Mouse (Mus musculus) embryonic facial prominence, embryonic 13.5 days (tissue): ENCODE data around the gene Gpc3. TPM values are rescaled to one million over a fixed set of nuclear protein-coding genes. Genes with fewer than 3 reads are reported as not detected.

Experiments
- ATAC-seq: fragments of 200-750 bp; cut with Nextera tagmentation; 2 replicates; pipeline ENCODE4 v1.8.0; 2017; ENCODE audit warnings: low read depth; ENCODE audit not compliant: insufficient number of reproducible peaks, insufficient read depth, low FRiP score, low TSS enrichment
- H3K27ac ChIP-seq: fragments of 300-500 bp; sonication (generic); 2 replicates; pipeline ENCODE4 v1.5.1; 2015; ENCODE audit warnings: moderate library complexity, mild to moderate bottlenecking, inconsistent platforms
- H3K27me3 ChIP-seq: fragments of 300-500 bp; sonication (generic); 2 replicates; pipeline ENCODE4 v1.6.1; 2015; ENCODE audit warnings: mild to moderate bottlenecking, inconsistent platforms
- H3K36me3 ChIP-seq: fragments of 300-500 bp; sonication (generic); 2 replicates; pipeline ENCODE4 v1.6.1; 2015; ENCODE audit warnings: mild to moderate bottlenecking, inconsistent platforms
- H3K4me1 ChIP-seq: fragments of 300-500 bp; sonication (generic); 2 replicates; pipeline ENCODE4 v1.6.1; 2015; ENCODE audit warnings: inconsistent platforms
- H3K4me2 ChIP-seq: fragments of 300-500 bp; sonication (generic); 2 replicates; pipeline ENCODE4 v1.6.1; 2015; ENCODE audit warnings: moderate library complexity, mild to moderate bottlenecking, inconsistent platforms
- H3K4me3 ChIP-seq: fragments of 300-500 bp; sonication (generic); 2 replicates; pipeline ENCODE4 v1.5.1; 2015; ENCODE audit warnings: mild to moderate bottlenecking, inconsistent platforms
- H3K9ac ChIP-seq: fragments of 300-500 bp; sonication (generic); 2 replicates; pipeline ENCODE4 v1.6.1; 2015; ENCODE audit warnings: mild to moderate bottlenecking, inconsistent platforms
- H3K9me3 ChIP-seq: fragments of 300-500 bp; sonication (generic); 2 replicates; pipeline ENCODE4 v1.6.1; 2016; ENCODE audit warnings: inconsistent platforms
- WGBS: fragments of 180-500 bp; shearing (Covaris S2); methylation state at CpG from one replicate; pipeline ENCODE4 v1.1.7; 2015; ENCODE audit warnings: mixed read lengths; 5-methylcytosine and 5-hydroxymethylcytosine counted together
- polyA plus RNA-seq: library from polyadenylated mRNA; unstranded; fragments of >200 nt; fragmentation: Nextera tagmentation; extraction: Ambion mirVana; gene quantifications from 2 replicates; pipeline ENCODE4 v1.2.1, GENCODE M21; 2015

Gpc3 gene
- polyA plus RNA-seq, 1 experiment from 2014 or later = 741 TPM

- Histone ChIP-seq H3K27ac (no peak overlapping the region), H3K4me1 (no peaks in the 10 kb centered on the region), H3K4me3 (no peak overlapping the region), H3K9me3 (no peaks in the 10 kb centered on the region), H3K4me2 (no peak overlapping the region), H3K27me3 (no peaks in the 10 kb centered on the region; the same call in 1 of the 2 replicates), H3K9ac (no peak overlapping the region), H3K36me3 (no peaks in the 10 kb centered on the region)
- ATAC-seq = no peak
- 66% methylated on average over 6 of the region's 6 CpGs for WGBS
Observed at GRCm38 (mm10) chrX:52557489-52557888, 56.3 kb downstream of the Gpc3 start.

DNA sequence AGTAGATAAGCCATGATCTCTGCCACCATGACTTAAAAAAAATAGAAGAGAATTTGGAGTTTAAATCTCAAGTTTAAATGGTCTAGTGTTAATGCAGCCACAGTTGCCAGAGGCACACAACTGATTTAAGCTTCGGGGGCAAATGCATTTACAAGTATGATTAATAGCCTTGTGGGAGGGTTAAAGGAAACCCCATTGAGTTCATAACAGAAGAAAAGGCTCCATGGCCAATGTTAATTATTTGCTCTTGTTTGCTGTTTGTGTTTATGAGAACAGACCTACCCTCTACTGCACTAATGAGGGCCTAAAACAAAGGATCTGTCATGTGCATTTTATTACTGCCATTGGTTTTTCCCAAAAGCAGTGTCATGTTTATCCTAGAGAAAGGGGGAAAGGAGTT is 62.5 kb downstream of the Gpc3 start:
- H3K9me3 ChIP-seq = no peaks in the 10 kb centered on the region
- no peak overlapping the region for H3K4me3 ChIP-seq
- no peak for ATAC-seq
- H3K4me2 ChIP-seq = no peak overlapping the region
- H3K27me3 ChIP-seq = no peaks in the 10 kb centered on the region
- 0 out of 2 replicates have a peak, but pooled peaks cover 5% of the 10 kb centered on the region for H3K4me1 ChIP-seq
- 82% methylated on average over 1 of the region's 1 CpGs for WGBS
- no peak overlapping the region for H3K9ac ChIP-seq
- no peak overlapping the region for H3K27ac ChIP-seq
- H3K36me3 ChIP-seq = no peaks in the 10 kb centered on the region

DNA sequence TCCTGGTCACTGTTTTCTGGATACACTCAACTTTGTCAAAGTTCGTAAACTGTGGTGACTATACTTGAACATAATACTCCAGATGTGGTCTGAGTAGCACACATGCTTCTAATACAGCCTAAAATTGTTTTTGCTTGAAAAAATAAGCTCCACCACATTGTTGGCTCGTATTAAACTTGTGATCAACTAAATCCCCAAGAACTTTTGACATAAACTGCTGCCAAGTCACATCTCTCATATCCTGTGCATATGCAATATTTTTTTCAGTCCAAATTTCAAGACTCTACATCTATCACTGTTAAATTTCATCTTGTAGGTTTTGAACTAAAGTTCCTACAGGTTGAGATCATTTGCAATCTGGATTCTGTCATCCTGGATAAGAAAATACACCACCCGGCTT is 69.1 kb downstream of the Gpc3 start:
- ATAC-seq = no peak
- no peak overlapping the region for H3K4me3 ChIP-seq
- peaks cover 16% of the 10 kb centered on the region for H3K27me3 ChIP-seq
- H3K4me1 ChIP-seq = 0 out of 2 replicates have a peak, but pooled peaks cover 9% of the 10 kb centered on the region
- 35% methylated on average over 3 of the region's 3 CpGs for WGBS
- no peak overlapping the region for H3K9ac ChIP-seq
- no peak overlapping the region for H3K4me2 ChIP-seq
- no peaks in the 10 kb centered on the region for H3K36me3 ChIP-seq
- H3K27ac ChIP-seq = no peak overlapping the region
- H3K9me3 ChIP-seq = no peaks in the 10 kb centered on the region

DNA sequence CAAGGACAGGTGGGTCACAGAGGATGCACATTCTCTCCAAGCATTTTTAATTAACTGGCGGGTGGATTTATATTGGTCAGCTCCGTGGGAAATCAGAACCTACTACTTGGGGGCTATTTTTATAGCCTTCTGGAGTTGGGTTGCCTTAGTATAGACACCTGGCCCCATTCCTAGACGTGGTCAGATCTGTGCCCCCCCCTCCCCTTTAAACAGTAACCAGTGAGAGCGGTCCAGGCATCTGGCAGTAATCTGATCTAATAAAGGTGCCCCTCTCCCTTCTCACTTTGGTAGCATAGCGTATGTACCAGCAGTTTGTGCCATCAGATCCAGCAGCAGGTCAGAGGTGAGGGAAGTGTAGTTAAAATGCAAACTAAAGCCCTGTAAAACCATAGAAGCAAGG is 76.5 kb downstream of the Gpc3 start:
- WGBS = 43% methylated on average over 5 of the region's 5 CpGs
- Histone ChIP-seq H3K9ac (no peak overlapping the region), H3K4me2 (no peak overlapping the region), H3K27ac (no peak overlapping the region), H3K4me3 (no peak overlapping the region), H3K27me3 (peaks cover 17% of the 10 kb centered on the region), H3K9me3 (no peaks in the 10 kb centered on the region), H3K4me1 (peaks cover 4% of the 10 kb centered on the region; the same call in 1 of the 2 replicates), H3K36me3 (no peaks in the 10 kb centered on the region)
- ATAC-seq = no peak

- Histone ChIP-seq H3K27me3 (peaks cover 4% of the 10 kb centered on the region; the same call in 1 of the 2 replicates), H3K36me3 (no peaks in the 10 kb centered on the region), H3K4me3 (no peak overlapping the region), H3K27ac (no peak overlapping the region), H3K9me3 (no peaks in the 10 kb centered on the region), H3K9ac (no peak overlapping the region), H3K4me2 (no peak overlapping the region), H3K4me1 (peaks cover 4% of the 10 kb centered on the region; the same call in 1 of the 2 replicates)
- no peak for ATAC-seq
- WGBS = 48% methylated on average over 1 of the region's 1 CpGs
Observed at GRCm38 (mm10) chrX:52533766-52534165, 80.0 kb downstream of the Gpc3 start.

GRCm38 (mm10) chrX:52533098-52533497 is 80.7 kb downstream of the Gpc3 start:
- Histone ChIP-seq H3K27ac (no peak overlapping the region; the same call in 1 of the 2 replicates), H3K4me2 (no peak overlapping the region), H3K4me3 (no peak overlapping the region), H3K9me3 (no peaks in the 10 kb centered on the region), H3K36me3 (no peaks in the 10 kb centered on the region), H3K27me3 (peaks cover 4% of the 10 kb centered on the region; the same call in 1 of the 2 replicates), H3K4me1 (peaks cover 4% of the 10 kb centered on the region; the same call in 1 of the 2 replicates), H3K9ac (no peak overlapping the region)
- 57% methylated on average over 4 of the region's 4 CpGs for WGBS
- ATAC-seq = no peak

DNA sequence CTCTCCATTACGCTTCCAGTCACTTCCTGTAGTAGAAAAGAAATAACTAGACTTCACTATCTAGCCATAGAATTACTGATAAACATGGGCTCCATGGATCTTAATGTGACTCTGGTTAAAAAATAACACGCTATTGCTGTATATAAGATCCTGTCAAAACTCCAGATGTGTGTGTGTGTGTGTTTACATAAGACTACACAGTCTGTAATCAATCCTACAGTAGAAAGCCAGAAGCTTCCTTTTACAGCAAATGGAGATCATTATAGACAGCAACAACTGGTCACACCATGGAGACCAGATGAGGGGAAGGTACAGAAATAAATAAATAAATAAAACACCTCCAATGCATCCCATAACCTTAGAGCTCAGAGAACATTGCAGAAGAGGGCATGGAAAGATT is 81.6 kb downstream of the Gpc3 start:
- Histone ChIP-seq H3K9me3 (no peaks in the 10 kb centered on the region), H3K27ac (no peak overlapping the region), H3K4me3 (no peak overlapping the region), H3K27me3 (peaks cover under 1% of the 10 kb centered on the region; the same call in 1 of the 2 replicates), H3K4me1 (peaks cover 11% of the 10 kb centered on the region), H3K9ac (no peak overlapping the region), H3K4me2 (no peak overlapping the region), H3K36me3 (no peaks in the 10 kb centered on the region)
- no peak for ATAC-seq
- 63% methylated on average over 2 of the region's 2 CpGs for whole genome bisulfite sequencing

DNA sequence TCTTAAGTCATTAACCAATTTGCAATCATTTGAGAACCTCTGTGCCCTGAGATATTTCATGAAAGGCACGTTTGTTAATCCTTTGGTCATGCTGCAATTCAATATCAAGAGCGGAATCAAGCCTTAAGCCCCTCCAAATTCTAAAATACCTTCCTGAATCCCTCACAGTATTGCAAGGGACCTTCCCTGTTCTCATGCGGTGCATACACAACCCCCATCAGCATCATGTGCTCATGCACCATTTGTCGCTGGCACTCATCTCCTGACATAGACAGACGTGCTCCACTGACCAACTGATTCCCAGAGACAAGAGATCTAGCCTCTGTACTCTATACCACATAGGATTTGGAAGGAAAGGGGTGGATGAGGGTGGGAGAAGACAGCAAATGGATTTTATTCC is 87.7 kb downstream of the Gpc3 start:
- Histone ChIP-seq H3K4me1 (peaks cover 13% of the 10 kb centered on the region), H3K9ac (no peak overlapping the region), H3K4me2 (no peak overlapping the region), H3K27me3 (peaks cover 6% of the 10 kb centered on the region), H3K27ac (no peak overlapping the region), H3K4me3 (no peak overlapping the region), H3K9me3 (no peaks in the 10 kb centered on the region), H3K36me3 (no peaks in the 10 kb centered on the region)
- ATAC-seq = no peak
- WGBS = 40% methylated on average over 5 of the region's 5 CpGs

DNA sequence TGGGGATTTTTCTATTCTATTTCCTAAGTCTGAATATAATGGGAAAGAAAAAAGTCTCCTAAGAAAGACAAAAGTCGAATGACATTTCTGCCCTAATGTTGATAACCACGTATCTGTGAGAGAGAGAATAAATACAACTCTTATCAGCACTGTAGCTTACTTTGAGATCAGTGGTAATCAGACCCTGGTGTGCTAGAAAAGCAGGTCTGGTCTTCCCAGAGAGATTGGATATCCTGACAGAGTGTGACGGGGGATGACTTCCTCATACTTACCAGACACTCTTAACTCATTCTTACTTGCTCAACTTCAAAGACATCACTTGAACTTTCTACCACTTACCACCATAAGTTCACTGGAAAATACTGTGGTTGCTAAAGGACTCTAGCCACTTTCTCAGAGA is 88.6 kb downstream of the Gpc3 start:
- Histone ChIP-seq H3K4me1 (peaks cover 13% of the 10 kb centered on the region), H3K27me3 (peaks cover 6% of the 10 kb centered on the region)
- 62% methylated on average over 3 of the region's 3 CpGs for WGBS

GRCm38 (mm10) chrX:52514553-52514952 is 99.2 kb downstream of the Gpc3 start:
- Histone ChIP-seq H3K27me3 (peaks cover 4% of the 10 kb centered on the region; the same call in 1 of the 2 replicates), H3K4me2 (no peak overlapping the region), H3K9ac (no peak overlapping the region), H3K4me3 (no peak overlapping the region), H3K36me3 (no peaks in the 10 kb centered on the region), H3K9me3 (no peaks in the 10 kb centered on the region), H3K4me1 (peaks cover 12% of the 10 kb centered on the region), H3K27ac (no peak overlapping the region)
- peak; percentile 82; the same call in 1 of the 2 replicates for ATAC-seq
- 44% methylated on average over 3 of the region's 3 CpGs for WGBS

More for the DNA sequence above, 88.6 kb downstream of the Gpc3 start:
- Histone ChIP-seq H3K9ac (no peak overlapping the region), H3K9me3 (no peaks in the 10 kb centered on the region), H3K27ac (no peak overlapping the region), H3K4me2 (no peak overlapping the region), H3K4me3 (no peak overlapping the region), H3K36me3 (no peaks in the 10 kb centered on the region)
- ATAC-seq = no peak

- no peak overlapping the region for H3K4me3 ChIP-seq
- no peaks in the 10 kb centered on the region for H3K9me3 ChIP-seq
- ATAC-seq = no peak
- no peak overlapping the region for H3K9ac ChIP-seq
- H3K36me3 ChIP-seq = no peaks in the 10 kb centered on the region
- H3K4me1 ChIP-seq = peaks cover 12% of the 10 kb centered on the region
- 58% methylated on average over 4 of the region's 4 CpGs for WGBS
- no peak overlapping the region for H3K27ac ChIP-seq
- no peak overlapping the region for H3K4me2 ChIP-seq
- peaks cover 4% of the 10 kb centered on the region for H3K27me3 ChIP-seq
Observed at GRCm38 (mm10) chrX:52511151-52511550, 102.6 kb downstream of the Gpc3 start.

- H3K27ac ChIP-seq = no peak overlapping the region
- H3K27me3 ChIP-seq = peaks cover 7% of the 10 kb centered on the region
- ATAC-seq = no peak
- no peaks in the 10 kb centered on the region for H3K36me3 ChIP-seq
- H3K9me3 ChIP-seq = no peaks in the 10 kb centered on the region
- no peak overlapping the region for H3K9ac ChIP-seq
- WGBS = 61% methylated on average over 3 of the region's 3 CpGs
- no peak overlapping the region for H3K4me2 ChIP-seq
- H3K4me1 ChIP-seq = no peaks in the 10 kb centered on the region
- H3K4me3 ChIP-seq = no peak overlapping the region
Observed at GRCm38 (mm10) chrX:52503857-52504256, 109.9 kb downstream of the Gpc3 start.
